Mouse (Mus musculus) lung, postnatal 36 days (tissue): ENCODE data around the gene Apoa1.

ENCODE experiments used
- DNase-seq: peaks from one replicate; pipeline ENCODE4 v3.0.0; 2022; ENCODE audit warnings: mixed read lengths

Apoa1 gene

DNA sequence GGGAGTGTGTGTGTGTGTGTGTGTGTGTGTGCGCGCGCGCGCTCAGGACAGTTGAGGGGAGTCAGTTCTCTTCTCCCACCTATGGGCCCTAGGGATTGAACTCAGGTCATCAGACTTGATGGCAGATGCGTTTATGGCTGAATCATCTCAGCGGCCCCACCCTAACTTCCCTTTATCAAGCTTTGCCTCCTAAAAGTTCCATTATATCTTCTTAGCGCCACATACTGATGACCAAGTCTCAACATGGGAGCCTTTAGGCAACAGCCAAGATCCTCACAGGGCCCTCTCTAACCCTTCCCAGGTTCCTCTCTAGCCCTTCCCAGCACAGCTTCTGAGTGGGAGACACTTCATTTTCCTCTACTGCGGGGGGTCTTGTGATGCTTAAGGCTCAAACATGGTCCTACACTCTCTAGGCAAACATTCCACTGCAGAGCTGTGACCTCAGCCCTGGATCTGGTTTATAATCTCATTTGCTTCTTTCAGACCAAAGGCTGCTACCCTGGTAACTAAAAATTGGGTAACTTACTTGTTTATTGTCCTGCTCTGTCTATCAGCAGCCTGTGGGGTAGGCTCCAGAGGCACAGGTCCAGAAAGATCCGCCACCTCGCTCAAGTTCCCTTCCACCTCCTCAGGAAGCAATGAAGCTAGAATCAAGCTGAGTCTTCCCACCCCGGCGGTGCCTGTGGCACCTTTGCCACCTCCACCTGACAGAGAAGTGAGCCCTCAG, 11.5 kb upstream of the Apoa1 start:
- DNase-seq = no peak

DNA sequence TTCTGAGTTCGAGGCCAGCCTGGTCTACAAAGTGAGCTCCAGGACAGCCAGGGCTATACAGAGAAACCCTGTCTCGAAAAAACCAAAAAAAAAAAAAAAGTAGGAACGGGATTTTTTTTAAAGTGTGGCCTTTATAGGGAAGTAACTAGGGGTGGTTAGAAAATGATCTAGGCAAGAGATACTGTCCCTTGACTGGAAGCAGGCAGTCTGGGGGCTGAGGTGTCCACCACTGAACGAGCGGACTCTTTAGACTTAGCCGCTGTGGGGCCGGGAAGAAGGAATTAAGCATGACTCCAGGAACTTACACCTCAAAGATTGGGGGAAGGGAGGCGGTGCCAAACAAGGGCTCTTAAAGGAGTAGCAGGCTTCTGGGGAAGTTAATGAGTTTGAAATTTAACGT, 10.2 kb upstream of the Apoa1 start:
- DNase-seq = no peak

DNA sequence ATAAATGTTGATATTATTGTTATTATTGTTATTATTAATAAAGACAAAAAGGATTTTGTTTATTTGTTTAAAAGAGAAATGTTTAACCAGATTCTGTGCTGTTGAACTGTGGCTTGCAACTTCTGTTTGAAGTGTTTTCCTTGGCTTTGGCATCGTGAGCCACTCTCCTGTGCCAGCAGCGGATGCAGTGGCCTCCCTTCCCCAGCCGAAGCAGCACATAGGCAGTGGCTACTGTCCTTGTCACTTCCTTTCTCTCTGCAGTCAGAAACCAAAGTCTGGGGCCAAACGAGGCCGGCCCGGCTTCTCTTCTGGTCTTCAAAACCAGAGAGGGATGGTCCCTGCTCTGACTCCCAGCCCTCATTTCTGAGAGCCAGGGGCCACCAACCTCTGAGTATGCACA, 5.3 kb upstream of the Apoa1 start:
- DNase-seq = peak; percentile 52

DNA sequence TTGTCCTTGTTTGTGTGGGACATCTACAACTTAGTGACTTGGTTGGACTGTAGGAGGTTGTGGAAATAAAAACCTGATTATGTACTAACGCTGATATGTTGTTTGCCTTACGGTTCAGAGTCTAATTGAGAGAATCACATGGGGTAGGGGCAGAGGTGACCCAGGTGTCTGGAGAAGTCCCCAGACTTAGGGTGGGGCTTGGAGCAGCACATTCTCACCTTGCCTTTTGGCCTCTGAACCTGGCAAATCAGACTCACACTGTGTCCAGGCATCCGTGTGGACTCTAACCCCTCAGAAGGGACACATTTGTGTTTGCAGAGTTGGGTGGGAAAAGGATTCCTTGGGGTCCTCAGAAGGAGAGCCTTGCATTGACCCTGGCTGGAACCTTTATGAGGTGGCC, 4.3 kb upstream of the Apoa1 start:
- no peak for DNase-seq

DNA sequence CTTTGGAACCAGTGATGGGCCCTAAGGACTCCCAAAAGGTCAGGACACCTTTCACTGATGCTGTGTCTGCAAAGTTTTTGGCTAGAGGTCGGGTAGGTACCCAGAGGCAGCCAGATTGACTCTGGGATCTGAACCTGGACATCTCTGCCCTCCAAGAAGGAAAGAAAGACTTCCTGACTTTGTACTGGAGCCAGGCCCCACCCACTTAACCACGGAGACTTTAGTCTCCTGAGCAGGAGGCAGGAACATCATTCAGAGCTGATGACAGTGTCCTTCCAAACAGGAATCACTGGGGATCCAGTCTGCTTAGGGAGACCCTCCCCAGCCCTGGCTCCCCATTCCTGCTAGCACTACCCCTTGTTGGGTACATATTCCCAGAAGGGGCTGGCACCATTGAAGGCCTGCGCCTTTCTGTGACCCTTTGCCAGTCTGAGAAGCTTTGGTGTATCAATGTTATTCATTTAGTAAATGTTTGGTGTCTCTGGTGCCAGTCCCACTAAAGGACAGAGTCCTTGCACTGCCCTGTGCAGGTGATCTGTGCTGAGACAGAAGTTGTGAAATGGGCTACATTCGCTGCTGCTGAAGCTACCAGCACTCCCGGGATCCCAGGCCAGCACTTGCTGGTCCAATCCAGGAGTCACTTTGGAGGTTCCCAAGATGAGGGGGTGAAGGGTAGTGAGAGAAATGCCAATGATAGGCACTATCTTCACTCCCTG, 3.3 kb upstream of the Apoa1 start:
- DNase-seq = no peak

DNA sequence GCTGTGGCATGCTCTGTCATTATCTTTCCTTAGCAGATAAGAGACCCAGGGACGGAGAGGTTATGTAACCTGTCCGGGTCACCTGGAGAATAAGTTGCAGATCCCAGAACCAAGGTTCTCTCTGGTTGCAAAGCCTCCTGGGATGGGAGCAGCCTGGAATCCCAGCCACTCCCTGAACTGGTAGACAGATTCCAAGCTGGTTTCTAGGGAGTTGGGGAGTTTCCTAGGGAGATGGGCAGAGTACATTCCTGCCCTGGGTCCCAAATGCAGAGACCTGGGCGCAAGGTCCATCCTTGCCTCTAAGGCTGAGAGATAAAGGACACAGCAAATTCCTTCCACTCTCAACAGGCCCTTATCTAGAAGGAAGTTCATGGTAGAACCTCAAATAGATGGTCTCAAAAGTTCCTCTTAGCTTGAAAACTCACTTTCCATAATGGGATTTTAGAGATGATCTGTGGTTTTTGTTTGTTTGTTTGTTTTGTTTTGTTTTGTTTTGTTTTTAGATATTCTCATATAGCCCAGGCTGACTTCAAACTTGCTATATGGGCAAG, 1.2 kb upstream of the Apoa1 start:
- DNase-seq = no peak

DNA sequence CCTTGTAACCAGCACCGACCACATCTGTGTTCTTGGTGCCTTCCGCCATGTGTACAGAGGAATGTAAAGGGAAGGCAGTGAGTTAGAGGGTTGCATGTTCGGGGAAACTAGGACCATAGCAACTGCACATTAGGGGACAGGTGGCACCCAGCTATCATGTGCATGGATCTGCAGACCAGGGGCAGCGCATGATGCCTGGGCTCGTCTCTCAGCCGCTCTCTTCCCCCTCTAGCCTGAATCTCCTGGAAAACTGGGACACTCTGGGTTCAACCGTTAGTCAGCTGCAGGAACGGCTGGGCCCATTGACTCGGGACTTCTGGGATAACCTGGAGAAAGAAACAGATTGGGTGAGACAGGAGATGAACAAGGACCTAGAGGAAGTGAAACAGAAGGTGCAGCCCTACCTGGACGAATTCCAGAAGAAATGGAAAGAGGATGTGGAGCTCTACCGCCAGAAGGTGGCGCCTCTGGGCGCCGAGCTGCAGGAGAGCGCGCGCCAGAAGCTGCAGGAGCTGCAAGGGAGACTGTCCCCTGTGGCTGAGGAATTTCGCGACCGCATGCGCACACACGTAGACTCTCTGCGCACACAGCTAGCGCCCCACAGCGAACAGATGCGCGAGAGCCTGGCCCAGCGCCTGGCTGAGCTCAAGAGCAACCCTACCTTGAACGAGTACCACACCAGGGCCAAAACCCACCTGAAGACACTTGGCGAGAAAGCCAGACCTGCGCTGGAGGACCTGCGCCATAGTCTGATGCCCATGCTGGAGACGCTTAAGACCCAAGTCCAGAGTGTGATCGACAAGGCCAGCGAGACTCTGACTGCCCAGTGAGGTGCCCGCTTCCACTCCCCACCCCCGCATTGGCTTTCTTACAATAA, 1.4 kb downstream of the Apoa1 start:
- DNase-seq = peak; percentile 87

DNA sequence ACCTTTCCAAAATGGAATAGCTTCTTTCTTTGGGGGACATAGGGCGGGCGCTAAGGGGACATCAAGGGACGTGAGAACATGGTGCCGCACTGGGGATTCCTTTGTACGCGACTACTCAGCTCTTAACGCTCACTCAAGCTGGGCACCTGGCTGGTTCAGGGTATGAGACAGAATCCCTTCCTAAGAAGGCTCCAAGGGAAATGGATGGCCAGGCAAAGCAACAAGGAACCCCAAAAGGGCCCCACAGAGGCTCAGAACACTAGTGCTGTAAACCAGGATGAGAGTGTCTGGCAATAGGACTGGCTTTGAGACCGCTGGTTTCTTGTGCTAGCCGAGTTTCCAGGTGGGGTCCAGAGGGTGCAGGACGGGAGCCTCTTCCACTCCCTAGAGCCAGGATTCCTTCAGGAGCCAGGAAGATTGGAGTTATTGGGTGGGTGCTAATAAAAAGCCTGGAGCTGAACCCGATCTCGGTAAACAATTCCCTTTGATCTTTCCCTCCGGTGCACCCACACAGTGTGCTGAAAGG, 2.1 kb downstream of the Apoa1 start:
- no peak for DNase-seq

DNA sequence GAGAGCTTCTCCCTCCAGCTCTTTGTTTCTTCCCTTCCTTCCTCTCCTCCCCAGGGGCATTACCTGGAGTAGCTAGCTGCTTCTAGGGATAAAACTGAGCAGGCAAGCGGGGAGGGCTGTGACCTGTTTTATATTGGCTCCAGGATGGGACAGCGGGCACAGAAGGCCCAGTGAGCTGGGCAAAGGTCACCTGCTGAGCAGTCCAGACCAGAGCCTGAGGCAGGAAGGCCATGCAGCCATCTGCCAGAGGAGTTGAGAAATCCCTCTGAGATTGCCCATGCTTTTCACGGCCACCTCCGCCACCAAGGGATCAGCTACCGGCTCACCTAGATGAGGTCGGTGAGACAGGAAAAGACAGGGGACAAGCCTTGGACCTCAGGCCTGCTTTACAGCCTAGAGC, 6.8 kb downstream of the Apoa1 start:
- DNase-seq = no peak

DNA sequence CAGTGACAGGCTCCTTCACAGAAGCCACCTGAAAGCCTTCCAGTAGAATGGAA, 7.0 kb downstream of the Apoa1 start, which contains the start of gene Apoc3:
Apoc3 (minus strand) TSS at position 41 of the 53 bp plus-strand sequence.
- no peak for DNase-seq

DNA sequence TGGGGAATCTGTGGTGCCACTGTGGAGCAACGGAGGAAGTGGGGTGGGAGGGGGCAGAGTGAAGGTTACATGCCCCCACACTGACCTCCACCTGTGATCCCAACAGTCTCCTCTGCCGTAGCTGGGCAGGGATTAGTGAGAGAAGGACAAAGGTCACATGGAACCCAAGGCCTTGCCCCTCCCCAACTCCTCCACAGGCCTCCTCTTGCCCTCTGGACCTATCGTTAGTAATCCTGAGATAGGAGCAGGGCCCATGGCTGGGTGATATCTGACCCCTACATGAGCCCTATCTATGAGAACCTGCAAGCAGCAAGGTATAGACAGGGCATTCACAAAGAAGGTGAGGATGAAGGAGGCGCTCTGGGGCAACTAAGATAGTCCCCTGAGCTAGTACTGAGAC, 7.3 kb downstream of the Apoa1 start:
- DNase-seq = no peak

DNA sequence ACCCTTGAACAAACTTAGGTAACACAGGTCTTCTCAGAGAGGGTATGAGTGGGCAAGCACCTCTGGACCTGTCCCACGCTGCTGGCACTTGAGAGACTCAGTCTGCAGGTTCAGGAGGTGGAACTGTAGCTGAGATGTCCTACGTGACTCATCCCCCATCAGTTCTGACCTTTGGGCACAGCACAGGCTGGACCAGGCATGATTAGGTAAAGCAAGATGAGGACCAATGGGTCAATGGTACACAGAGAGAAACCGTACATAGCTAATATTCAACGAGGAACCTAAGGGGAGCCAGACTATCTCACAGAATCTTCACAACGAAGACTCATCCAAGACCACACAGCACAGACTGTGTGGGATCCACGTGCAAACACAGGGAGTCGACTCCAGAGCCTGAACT, 10.5 kb downstream of the Apoa1 start:
- no peak for DNase-seq

DNA sequence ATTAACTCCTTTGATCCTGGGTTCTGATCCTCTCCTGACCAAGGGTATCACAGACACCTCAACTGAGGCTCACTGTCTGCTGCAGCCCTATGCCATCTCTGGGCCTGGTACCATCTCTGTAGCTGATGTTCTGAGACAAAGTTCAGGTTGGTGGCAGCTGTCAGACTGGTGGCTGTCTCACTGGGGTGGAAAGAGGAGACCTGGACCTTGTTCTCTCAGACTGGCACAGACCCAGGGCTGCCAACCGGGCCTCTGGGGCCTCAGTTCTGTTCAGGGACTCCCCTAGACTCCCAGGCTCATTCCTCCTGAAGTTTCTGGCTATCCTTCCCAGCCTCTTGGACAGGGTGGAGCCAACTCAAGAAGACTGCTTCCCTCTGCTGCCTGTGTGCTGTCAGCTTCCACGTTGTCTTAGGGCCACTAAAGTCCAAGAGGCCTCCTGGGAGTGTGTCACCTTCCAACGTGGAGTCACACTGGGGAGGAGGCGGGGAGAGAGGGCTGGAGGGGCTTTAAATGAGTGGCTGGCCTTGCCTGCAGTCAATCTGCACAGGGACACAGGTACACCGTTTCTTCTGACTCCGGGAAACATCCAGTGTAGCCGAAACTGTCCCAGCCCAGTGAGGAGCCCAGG, 12.3 kb downstream of the Apoa1 start, which contains the start of gene Apoa4:
Apoa4 (plus strand) TSS at position 171 of the 628 bp plus-strand sequence.
- no peak for DNase-seq

DNA sequence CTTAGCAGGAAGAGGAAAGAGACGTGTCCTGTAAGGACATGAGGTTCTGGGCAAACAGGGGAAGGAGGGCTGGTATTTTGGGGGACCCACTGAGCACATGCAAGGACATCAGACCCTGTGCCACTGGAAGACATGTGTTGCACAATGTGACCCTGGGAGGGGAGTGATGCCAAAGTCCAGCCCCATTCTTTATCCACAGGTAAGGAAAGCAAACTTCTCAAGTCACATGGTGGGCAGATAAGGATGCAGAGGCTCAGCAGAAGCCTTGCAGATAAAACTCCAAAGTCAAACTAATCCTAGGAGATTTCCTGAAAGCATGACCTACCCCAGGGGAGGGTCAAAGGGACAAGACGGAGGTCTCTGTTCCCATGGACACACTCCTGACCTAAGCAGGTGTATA, 13.4 kb downstream of the Apoa1 start:
- no peak for DNase-seq

DNA sequence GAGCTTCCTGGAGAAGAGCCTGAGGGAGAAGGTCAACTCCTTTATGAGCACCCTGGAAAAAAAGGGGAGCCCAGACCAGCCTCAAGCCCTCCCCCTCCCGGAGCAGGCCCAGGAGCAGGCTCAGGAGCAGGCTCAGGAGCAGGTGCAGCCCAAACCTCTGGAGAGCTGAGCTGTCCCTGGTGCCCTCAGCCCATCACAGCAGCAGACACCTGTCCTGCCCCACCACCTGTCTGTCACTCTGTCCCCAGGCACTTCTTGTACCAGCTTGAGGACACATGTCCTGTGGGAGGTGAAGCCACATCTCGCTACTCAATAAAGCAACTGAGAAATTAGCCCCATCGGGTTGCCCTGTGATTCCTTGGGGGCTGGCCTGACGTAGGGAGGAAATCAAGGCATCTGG, 14.7 kb downstream of the Apoa1 start:
- DNase-seq = no peak

DNA sequence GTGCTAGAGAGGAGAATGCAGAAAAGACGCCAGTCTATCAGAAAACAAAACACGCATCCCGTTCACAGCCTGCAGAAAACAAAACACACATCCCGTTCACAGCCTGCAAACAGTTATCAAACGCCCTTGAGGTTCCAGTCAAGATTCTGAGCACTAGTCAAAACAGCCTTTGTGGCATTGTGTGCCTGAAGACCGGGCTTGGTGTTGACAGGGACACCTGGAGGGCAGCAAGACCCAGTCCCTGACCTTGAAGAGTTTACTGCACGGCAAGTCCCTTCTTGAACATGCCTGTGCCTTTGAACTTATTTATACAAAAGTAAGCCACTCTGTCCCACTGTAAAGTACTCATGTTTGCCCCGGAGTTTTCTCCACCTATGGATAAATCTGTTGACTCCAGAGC, 15.2 kb downstream of the Apoa1 start:
- no peak for DNase-seq

DNA sequence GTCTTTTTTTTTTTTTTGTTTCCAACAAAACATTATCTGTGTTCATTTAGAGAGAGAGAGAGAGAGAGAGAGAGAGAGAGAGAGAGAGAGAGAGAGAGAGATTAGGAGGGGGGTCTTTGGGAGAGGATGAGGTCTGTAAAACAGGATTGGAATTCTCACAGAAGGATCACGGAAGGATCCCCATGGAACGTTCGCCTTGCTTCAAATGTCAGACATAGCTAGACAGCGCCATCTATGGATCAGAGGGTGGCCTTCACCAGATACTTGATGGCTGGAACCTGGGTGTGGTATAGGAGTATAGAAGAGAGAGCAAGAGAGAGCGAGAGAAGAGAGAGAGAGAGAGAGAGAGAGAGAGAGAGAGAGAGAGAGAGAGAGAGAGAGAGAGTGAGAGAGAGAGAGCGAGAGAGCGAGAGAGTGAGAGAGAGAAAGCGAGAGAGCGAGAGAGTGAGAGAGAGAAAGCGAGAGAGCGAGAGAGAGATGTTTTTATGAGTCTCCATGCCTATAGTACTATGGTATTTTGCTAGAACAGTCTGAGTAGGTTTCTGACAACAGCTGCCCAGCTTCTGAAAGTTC, 18.5 kb downstream of the Apoa1 start:
- DNase-seq = peak; percentile 85

DNA sequence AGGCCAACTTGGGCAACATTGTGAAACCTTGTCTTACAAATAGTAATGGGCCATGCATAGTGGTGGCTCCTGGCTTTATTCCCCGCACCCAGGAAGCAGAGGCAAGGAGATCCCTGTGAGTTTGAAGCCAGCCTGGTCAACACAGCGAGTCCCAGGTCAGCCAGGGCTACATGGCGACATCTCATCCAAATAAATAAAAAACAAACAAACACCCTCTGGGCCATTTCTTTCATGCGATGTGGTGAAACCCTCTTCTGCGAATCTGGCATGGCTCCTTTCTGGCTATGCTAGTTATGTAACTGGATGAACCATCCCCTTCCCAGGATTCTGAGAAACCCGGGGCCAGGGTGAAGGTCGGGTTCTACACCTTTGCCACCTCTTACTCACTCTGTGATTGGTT, 27.8 kb downstream of the Apoa1 start:
- DNase-seq = no peak

DNA sequence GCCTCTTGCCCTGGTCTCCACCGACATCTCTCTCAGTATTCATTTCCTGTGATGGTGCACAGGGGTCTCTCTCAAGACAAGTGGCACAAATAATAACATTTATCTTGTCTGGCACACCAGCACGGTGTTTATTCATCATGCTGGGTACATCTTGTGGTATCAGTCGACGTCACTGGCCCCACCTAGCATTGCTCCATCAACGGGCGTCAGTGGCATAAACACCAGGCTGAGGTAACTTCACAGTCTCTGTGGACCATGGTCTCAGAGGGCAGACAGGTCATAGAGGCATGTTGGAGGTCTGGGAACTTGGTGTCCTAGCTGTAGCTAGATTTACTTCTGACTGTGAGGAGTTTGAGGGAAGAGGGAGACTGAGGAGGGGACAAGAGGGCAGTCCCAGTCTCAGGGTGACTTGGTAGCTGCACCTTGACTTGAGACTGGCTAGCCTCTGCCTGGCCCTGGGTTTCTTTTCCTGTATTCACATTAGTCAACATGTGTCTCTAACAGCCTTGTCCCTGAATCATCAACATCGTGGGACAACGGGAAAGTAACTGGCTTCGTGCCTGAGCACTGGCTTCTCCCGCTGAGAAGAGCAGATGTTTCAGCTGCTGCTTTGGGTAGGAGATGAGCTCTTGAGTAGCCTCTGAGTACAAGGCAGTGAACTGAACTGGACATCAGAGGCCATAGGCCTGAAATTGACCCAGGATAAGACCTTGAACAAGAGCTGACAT, 28.4 kb downstream of the Apoa1 start:
- peak; percentile 19 for DNase-seq

DNA sequence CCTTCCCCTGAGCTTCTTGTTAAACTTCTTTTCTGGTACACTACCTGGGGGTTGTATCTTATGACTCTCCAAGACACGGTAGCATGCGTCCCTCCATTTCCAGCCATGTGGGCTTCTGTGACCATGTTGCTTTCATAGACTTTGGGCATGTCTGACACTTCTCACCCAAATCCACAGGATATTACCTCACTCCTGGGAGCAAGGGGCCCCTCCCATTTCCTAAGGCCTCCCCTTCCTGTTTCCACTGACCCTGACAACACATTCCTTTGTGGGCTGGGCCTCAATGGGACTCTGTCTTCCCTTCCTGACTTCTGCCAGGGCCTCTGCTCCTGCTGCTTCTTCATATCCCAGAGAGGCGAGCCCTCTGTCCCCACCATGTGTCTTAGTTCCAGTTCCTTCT, 29.2 kb downstream of the Apoa1 start:
- DNase-seq = peak; percentile 30

DNA sequence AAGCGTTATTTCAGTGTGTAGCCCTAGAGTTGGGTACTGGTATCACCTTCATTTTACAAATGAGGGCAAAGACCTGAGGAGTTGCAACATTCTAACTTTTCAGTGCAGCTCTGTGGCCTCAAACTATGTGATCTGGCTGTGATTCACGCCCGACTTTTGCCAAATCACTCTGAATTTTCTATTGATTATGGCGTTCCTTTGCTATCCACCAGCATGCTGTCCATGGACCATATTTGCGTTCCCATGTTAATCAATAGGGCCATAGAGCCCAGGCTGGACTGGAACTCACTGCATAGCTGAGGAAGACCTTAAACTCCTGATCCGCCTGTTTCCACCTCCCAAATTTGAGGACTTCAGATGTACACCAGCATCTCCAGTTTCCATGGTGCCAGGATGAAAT, 30.7 kb downstream of the Apoa1 start:
- no peak for DNase-seq

DNA sequence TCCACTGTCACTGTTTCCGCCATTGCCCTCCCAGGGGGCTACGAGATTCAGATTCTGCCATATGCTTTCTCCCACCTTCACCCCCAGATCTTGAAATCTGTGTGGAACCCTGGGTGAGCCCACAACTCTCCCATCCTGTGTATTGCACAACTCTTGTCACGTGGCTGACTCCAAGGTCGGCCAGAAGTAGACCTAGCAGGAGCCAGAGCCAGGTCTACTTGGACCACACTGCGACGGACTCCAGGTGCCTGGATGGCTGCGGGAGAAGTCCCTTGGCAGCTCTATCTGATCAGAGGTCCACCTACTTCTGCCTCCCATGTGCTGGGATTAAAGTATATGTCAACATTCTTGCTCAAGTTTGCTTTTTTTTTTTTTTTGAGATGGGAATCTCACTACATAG, 32.8 kb downstream of the Apoa1 start:
- no peak for DNase-seq
